Mouse (Mus musculus): ENCODE measurements around the gene Krtap2-4. TPM values are rescaled to one million over a fixed set of nuclear protein-coding genes. Genes with fewer than 3 reads are reported as not detected.
"Not testable (repeated sequence)": the region's sequence is repeated elsewhere in the genome, so short reads cannot be mapped to it uniquely, and the experiment has no call there.

Gene Krtap2-4
- polyA plus RNA-seq, 1 experiment from 2014 or later: not detected

GRCm38 (mm10) chr11:99633293-99633692 lies 18.6 kb upstream of the Krtap2-4 start:
- 70% methylated on average over 2 of the region's 2 CpGs for WGBS
- ATAC-seq (replicated peaks; ENCODE audit: insufficient number of reproducible peaks, insufficient read depth, low FRiP score, low read depth): no peak
- Histone ChIP-seq H3K4me2 (no peak overlapping the region), H3K4me3 (no peak overlapping the region), H3K9me3 (replicated peaks) (no peaks in the 10 kb centered on the region), H3K27me3 (no peaks in the 10 kb centered on the region), H3K9ac (no peak overlapping the region), H3K36me3 (no peaks in the 10 kb centered on the region), H3K4me1 (replicated peaks) (no peaks in the 10 kb centered on the region), H3K27ac (no peak overlapping the region)

- no peak overlapping the region for H3K27ac ChIP-seq
- H3K9ac ChIP-seq: no peak overlapping the region
- no peaks in the 10 kb centered on the region for H3K4me1 ChIP-seq (replicated peaks)
- H3K36me3 ChIP-seq: no peaks in the 10 kb centered on the region
- no peak overlapping the region for H3K4me3 ChIP-seq
- no peaks in the 10 kb centered on the region for H3K9me3 ChIP-seq (replicated peaks)
- no peak overlapping the region for H3K4me2 ChIP-seq
- ATAC-seq (replicated peaks; ENCODE audit: insufficient number of reproducible peaks, insufficient read depth, low FRiP score, low read depth): no peak
- no peaks in the 10 kb centered on the region for H3K27me3 ChIP-seq
- WGBS: 68% methylated on average over 3 of the region's 3 CpGs
Measured at GRCm38 (mm10) chr11:99630890-99631289, 16.2 kb upstream of the Krtap2-4 start.

DNA sequence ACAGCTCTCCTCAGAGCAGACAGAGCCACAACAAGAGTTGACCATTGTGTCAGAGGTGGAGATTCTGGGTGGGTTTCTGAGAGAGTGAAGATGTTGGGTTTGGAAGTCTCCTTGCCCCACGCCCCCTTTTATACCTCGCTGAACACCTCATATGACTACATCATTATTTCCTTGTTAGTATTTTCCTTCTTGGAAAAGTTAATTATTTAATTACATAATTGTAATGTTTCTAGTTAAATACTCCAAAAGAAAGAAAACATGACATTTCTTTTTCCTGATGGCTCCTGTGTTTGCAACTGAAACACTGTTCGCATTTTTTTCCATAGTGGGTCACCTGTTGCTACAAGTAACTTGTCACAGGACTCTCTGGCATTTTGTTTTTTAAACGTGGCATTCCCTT lies 13.5 kb upstream of the Krtap2-4 start, which contains the start of gene Krtap4-1:
Gene Krtap4-1, minus strand, starts transcription at position 101 of the 400 bp plus-strand sequence.
- Histone ChIP-seq H3K4me3 (no peak within 1 kb of the TSS), H3K27me3 (no peaks in the 10 kb centered on the region), H3K4me2 (no peak within 1 kb of the TSS), H3K9me3 (replicated peaks) (no peaks in the 10 kb centered on the region), H3K27ac (no peak within 1 kb of the TSS), H3K4me1 (replicated peaks) (no peaks in the 10 kb centered on the region), H3K36me3 (no peaks in the 10 kb centered on the region), H3K9ac (no peak within 1 kb of the TSS)
- ATAC-seq (replicated peaks; ENCODE audit: insufficient number of reproducible peaks, insufficient read depth, low FRiP score, low read depth): no peak
- whole genome bisulfite sequencing: 79% methylated on average over 4 of the region's 4 CpGs

DNA sequence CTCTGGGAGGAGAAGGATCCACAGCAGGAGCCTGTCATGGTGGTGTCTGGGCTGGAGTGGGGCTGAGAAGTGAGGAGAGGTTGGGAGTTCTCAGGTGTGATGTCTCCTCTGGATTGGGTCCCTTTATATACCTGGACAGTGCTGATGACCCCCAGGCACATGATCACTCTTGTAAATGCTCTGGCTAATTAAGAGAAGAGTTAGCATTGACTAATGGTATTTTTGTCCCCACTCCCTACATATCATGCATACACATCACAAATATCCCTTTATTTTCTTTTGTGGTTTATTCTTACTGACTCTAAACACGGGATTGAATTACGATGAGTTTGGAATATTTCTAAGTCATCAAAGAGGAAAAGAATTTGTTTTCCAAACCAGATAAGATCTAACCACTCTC lies 5.7 kb upstream of the Krtap2-4 start, which contains the start of gene Gm11562:
Gene Gm11562, minus strand, starts transcription at position 101 of the 400 bp plus-strand sequence.
- Histone ChIP-seq H3K4me1 (replicated peaks) (no peaks in the 10 kb centered on the region), H3K4me2 (no peak within 1 kb of the TSS), H3K9me3 (replicated peaks) (no peaks in the 10 kb centered on the region), H3K36me3 (no peaks in the 10 kb centered on the region), H3K27ac (no peak within 1 kb of the TSS), H3K9ac (no peak within 1 kb of the TSS), H3K4me3 (no peak within 1 kb of the TSS), H3K27me3 (no peaks in the 10 kb centered on the region)
- no peak for ATAC-seq (replicated peaks; ENCODE audit: insufficient number of reproducible peaks, insufficient read depth, low FRiP score, low read depth)
- WGBS: 74% methylated on average over 2 of the region's 2 CpGs

DNA sequence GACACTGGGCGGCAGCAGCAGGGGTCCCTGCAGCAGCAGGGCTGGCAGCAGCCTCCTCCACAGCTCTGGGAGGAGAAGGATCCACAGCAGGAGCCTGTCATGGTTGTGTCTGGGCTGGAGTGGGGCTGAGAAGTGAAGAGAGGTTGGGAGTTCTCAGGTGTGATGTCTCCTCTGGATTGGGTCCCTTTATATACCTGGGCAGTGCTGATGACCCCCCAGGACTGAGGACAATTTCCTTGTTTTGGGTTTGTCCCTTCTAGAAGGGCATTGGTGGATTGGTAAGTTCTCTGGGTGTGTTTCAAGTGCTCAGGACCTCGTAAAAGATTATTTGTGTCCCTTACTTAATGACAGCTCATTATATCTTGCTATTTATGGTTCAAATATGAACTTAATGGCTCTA lies 4.6 kb downstream of the Krtap2-4 start, which contains the start of gene Gm11937:
Gene Gm11937, minus strand, starts transcription at position 101 of the 400 bp plus-strand sequence.
- not testable (repeated sequence) for H3K4me1 ChIP-seq (replicated peaks); H3K9me3 ChIP-seq (replicated peaks); H3K36me3 ChIP-seq; H3K9ac ChIP-seq; H3K27me3 ChIP-seq; H3K27ac ChIP-seq; H3K4me2 ChIP-seq; H3K4me3 ChIP-seq; ATAC-seq (replicated peaks; ENCODE audit: insufficient number of reproducible peaks, insufficient read depth, low FRiP score, low read depth)
- 76% methylated on average over 1 of the region's 2 CpGs for WGBS

GRCm38 (mm10) chr11:99609126-99609525 lies 5.5 kb downstream of the Krtap2-4 start:
- Histone ChIP-seq H3K27me3 (no peaks in the 10 kb centered on the region), H3K36me3 (no peaks in the 10 kb centered on the region), H3K4me3 (no peak overlapping the region), H3K9ac (no peak overlapping the region), H3K4me1 (replicated peaks) (no peaks in the 10 kb centered on the region), H3K27ac (no peak overlapping the region), H3K4me2 (no peak overlapping the region), H3K9me3 (replicated peaks) (no peaks in the 10 kb centered on the region)
- WGBS: 52% methylated on average over 1 of the region's 1 CpGs
- ATAC-seq (replicated peaks; ENCODE audit: insufficient number of reproducible peaks, insufficient read depth, low FRiP score, low read depth): no peak

- not testable (repeated sequence) for H3K4me2 ChIP-seq; H3K36me3 ChIP-seq; H3K27ac ChIP-seq; H3K4me1 ChIP-seq (replicated peaks); H3K27me3 ChIP-seq; ATAC-seq (replicated peaks; ENCODE audit: insufficient number of reproducible peaks, insufficient read depth, low FRiP score, low read depth); H3K9me3 ChIP-seq (replicated peaks); H3K4me3 ChIP-seq; H3K9ac ChIP-seq
- WGBS: 40% methylated on average over 1 of the region's 1 CpGs
Measured at GRCm38 (mm10) chr11:99603208-99603607, 11.4 kb downstream of the Krtap2-4 start, which contains the start of gene Gm11938. Gene Gm11938, minus strand, starts transcription at chr11:99603308.

DNA sequence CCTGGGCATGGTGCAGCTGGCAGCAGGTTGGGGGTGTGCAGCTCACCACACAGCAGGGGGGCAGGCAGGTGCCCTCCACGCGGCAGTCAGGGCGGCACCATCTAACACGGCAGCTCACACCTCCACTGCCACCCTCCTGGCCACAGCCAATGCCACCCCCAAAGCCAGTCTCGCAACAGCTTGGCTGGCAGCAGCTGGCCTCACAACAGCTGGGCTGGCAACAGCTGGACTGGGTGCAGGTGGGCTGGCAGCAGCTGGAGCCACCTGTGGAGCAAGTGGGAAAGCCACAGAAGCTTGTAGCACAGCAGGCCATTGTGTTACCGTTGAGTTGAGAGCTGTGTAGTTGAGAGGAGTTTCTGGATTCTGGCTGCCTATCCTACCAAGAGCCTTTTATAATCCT lies 16.9 kb downstream of the Krtap2-4 start, which contains the start of gene Krtap9-3:
Gene Krtap9-3, minus strand, starts transcription at position 364 of the 400 bp plus-strand sequence.
- 81% methylated on average over 6 of the region's 6 CpGs for WGBS
- H3K4me1 ChIP-seq (replicated peaks); H3K36me3 ChIP-seq; H3K9ac ChIP-seq; H3K4me3 ChIP-seq; H3K27me3 ChIP-seq; ATAC-seq (replicated peaks; ENCODE audit: insufficient number of reproducible peaks, insufficient read depth, low FRiP score, low read depth); H3K27ac ChIP-seq; H3K4me2 ChIP-seq; H3K9me3 ChIP-seq (replicated peaks): not testable (repeated sequence)

DNA sequence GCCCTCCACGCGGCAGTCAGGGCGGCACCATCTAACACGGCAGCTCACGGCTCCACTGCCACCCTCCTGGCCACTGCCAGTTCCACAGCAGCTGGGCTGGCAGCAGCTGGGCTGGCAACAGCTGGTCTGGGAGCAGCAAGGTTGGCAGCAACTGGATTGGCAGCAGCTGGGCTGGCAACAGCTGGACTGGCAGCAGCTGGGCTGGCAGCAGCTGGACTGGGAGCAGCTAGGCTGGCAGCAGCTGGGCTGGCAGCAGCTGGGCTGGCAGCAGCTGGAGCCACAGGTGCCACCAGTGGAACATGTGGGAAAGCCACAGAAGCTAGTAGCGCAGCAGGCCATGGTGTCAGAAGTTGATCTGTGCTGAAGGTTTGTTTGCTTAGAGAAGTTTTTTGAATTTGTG lies 23.7 kb downstream of the Krtap2-4 start, which contains the start of gene Krtap1-3:
Gene Krtap1-3, minus strand, starts transcription at position 359 of the 400 bp plus-strand sequence.
- ATAC-seq (replicated peaks; ENCODE audit: insufficient number of reproducible peaks, insufficient read depth, low FRiP score, low read depth): no peak
- Histone ChIP-seq H3K4me1 (replicated peaks) (no peaks in the 10 kb centered on the region), H3K4me3 (no peak within 1 kb of the TSS), H3K9me3 (replicated peaks) (no peaks in the 10 kb centered on the region), H3K27ac (no peak within 1 kb of the TSS), H3K36me3 (no peaks in the 10 kb centered on the region), H3K9ac (no peak within 1 kb of the TSS), H3K27me3 (0 out of 2 replicates have a peak, but pooled peaks cover 3% of the 10 kb centered on the region), H3K4me2 (no peak within 1 kb of the TSS)
- 74% methylated on average over 6 of the region's 6 CpGs for WGBS

DNA sequence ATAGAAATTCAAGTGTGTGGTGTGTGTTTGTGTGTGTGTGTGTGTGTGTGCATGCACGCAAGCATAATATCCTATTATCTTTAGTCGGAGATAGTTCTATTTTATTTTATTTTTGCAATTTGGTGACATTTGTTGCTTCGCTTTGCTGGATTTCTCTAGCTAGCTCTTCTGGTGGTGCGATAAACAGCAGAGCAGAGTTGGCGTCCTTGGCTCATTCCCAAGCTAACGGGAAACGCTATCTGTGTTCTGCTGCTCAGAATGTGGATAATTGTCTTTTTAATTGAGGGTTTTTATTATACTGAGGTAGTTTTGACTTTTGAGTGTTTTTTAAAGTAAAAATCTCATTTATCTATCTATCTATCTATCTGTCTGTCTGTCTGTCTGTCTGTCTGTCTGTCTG lies 29.6 kb downstream of the Krtap2-4 start:
- H3K4me1 ChIP-seq (replicated peaks): no peaks in the 10 kb centered on the region
- H3K27me3 ChIP-seq: no peaks in the 10 kb centered on the region
- H3K4me3 ChIP-seq: no peak overlapping the region
- no peak overlapping the region for H3K27ac ChIP-seq
- ATAC-seq (replicated peaks; ENCODE audit: insufficient number of reproducible peaks, insufficient read depth, low FRiP score, low read depth): no peak
- no peaks in the 10 kb centered on the region for H3K9me3 ChIP-seq (replicated peaks)
- no peak overlapping the region for H3K9ac ChIP-seq
- no peak overlapping the region for H3K4me2 ChIP-seq
- H3K36me3 ChIP-seq: no peaks in the 10 kb centered on the region
- 73% methylated on average over 7 of the region's 7 CpGs for WGBS

DNA sequence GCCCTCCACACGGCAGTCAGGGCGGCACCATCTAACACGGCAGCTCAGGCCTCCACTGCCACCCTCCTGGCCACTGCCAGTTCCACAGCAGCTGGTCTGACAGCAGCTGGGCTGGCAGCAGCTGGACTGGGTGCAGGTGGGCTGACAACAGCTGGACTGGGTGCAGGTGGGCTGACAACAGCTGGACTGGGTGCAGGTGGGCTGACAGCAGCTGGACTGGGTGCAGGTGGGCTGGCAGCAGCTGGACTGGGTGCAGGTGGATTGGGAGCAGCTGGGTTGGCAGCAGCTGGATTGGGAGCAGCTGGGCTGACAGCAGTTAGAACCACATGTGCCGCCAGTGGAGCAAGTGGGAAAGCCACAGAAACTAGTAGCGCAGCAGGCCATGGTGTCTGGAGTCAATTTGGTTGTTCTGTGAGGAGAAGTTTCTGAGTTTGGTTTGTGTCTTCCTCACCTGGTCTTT lies 31.4 kb downstream of the Krtap2-4 start, which contains the start of gene Krtap1-4:
Gene Krtap1-4, minus strand, starts transcription at position 410 of the 460 bp plus-strand sequence.
- Histone ChIP-seq H3K36me3 (no peaks in the 10 kb centered on the region), H3K27ac (no peak within 1 kb of the TSS)
- WGBS: 81% methylated on average over 5 of the region's 5 CpGs

DNA sequence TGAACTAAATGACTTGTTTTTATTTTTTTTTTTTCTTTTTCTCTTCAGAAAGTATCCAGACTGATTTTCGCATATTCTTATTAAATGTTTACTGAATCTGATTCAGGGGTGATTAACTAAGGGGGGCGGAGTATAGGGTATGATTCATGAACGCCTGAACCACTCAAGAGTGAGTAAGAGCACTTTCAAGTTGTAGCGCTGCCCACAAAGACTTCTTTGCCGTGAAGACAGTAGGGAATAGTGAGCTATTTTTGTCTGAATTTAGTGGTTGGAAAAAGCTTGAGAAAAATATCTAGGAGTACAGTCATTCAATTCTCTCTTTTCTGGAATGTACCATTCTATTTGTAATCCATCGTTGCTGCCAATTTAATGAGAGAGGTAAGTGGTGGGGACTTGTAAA lies 33.1 kb downstream of the Krtap2-4 start:
- H3K27me3 ChIP-seq: no peaks in the 10 kb centered on the region
- H3K4me2 ChIP-seq: no peak overlapping the region
- H3K36me3 ChIP-seq: no peaks in the 10 kb centered on the region
- H3K27ac ChIP-seq: no peak overlapping the region
- no peaks in the 10 kb centered on the region for H3K4me1 ChIP-seq (replicated peaks)
- no peak overlapping the region for H3K4me3 ChIP-seq
- H3K9ac ChIP-seq: no peak overlapping the region
- no peak for ATAC-seq (replicated peaks; ENCODE audit: insufficient number of reproducible peaks, insufficient read depth, low FRiP score, low read depth)
- no peaks in the 10 kb centered on the region for H3K9me3 ChIP-seq (replicated peaks)
- 69% methylated on average over 6 of the region's 6 CpGs for WGBS

More for the DNA sequence above, 31.4 kb downstream of the Krtap2-4 start, which contains the start of gene Krtap1-4:
- Histone ChIP-seq H3K4me2 (no peak within 1 kb of the TSS), H3K4me3 (no peak within 1 kb of the TSS), H3K27me3 (no peaks in the 10 kb centered on the region), H3K9me3 (replicated peaks) (no peaks in the 10 kb centered on the region), H3K4me1 (replicated peaks) (no peaks in the 10 kb centered on the region), H3K9ac (no peak within 1 kb of the TSS)
- no peak for ATAC-seq (replicated peaks; ENCODE audit: insufficient number of reproducible peaks, insufficient read depth, low FRiP score, low read depth)
